Mouse (Mus musculus): ENCODE data around the gene Rimbp3.

- TF ChIP-seq CTCF (IDR thresholded peaks at IDR 0.05; ENCODE audit: borderline replicate concordance, extremely low read depth, insufficient read depth, insufficient read length) (no peak), POLR2A (IDR thresholded peaks at IDR 0.05; ENCODE audit: borderline replicate concordance, extremely low read depth, insufficient read depth, insufficient read length, poor library complexity, severe bottlenecking) (no peak)
Measured at GRCm38 (mm10) chr16:17244996-17245395, 36.6 kb downstream of the Rimbp3 start.

Data from brain, embryonic 14.5 days (tissue).